Mouse (Mus musculus): Measurements from ENCODE around the gene Tmem106c. TPM values are rescaled to one million over a fixed set of nuclear protein-coding genes. Genes with fewer than 3 reads are reported as not detected.

Gene Tmem106c
- polyA plus RNA-seq (2012; rRNA removed), result 56.7 and 63.4 TPM in 2 replicates

GRCm38 (mm10) chr15:97963989-97964835, at the start of gene Tmem106c:
TSS of gene Tmem106c (plus strand) at chr15:97964200.

GRCm38 (mm10) chr15:98003822-98004739, 40.1 kb downstream of the Tmem106c start, which contains the start of gene Col2a1:
TSS of gene Col2a1 (minus strand) at chr15:98004695.

Other genes starting within 250 kb of the Tmem106c start
- 0.26 and 1.2 TPM in 2 replicates for gene Endou, start 232.9 kb upstream of the Tmem106c start, polyA plus RNA-seq (2012; rRNA removed)
- gene Rapgef3, start 196.2 kb upstream of the Tmem106c start, polyA plus RNA-seq (2012; rRNA removed), result 14.1 and 17.6 TPM in 2 replicates
- 28.6 and 30.3 TPM in 2 replicates for gene Slc48a1, start 185.7 kb upstream of the Tmem106c start, polyA plus RNA-seq (2012; rRNA removed)
- gene Hdac7, start 119.7 kb upstream of the Tmem106c start, polyA plus RNA-seq (2012; rRNA removed), result 64.9 and 81.7 TPM in 2 replicates
- 0.27 and 0.89 TPM in 2 replicates for gene Vdr, start 53.6 kb upstream of the Tmem106c start, polyA plus RNA-seq (2012; rRNA removed)
- 86.7 and 497 TPM in 2 replicates for gene Col2a1, start 40.5 kb downstream of the Tmem106c start, polyA plus RNA-seq (2012; rRNA removed)
- gene Pfkm, start 128.4 kb downstream of the Tmem106c start, polyA plus RNA-seq (2012; rRNA removed), result 97.8 and 98.1 TPM in 2 replicates
- 22.1 and 23.1 TPM in 2 replicates for gene Senp1, start 129.5 kb downstream of the Tmem106c start, polyA plus RNA-seq (2012; rRNA removed)
- gene Asb8, start 201.4 kb downstream of the Tmem106c start, polyA plus RNA-seq (2012; rRNA removed), result 39.6 and 45.8 TPM in 2 replicates
- 31.8 and 34.8 TPM in 2 replicates for gene Ccdc184, start 203.0 kb downstream of the Tmem106c start, polyA plus RNA-seq (2012; rRNA removed)
- gene Olfr288, start 231.3 kb downstream of the Tmem106c start, polyA plus RNA-seq (2012; rRNA removed), result not detected in 2 replicates

Data from central nervous system, embryonic 14 days (tissue).